Mouse (Mus musculus): Measurements from ENCODE around the gene Olfr1055. TPM values are rescaled to one million over a fixed set of nuclear protein-coding genes. Genes with fewer than 3 reads are reported as not detected.
"Not testable (repeated sequence)": the region's sequence is repeated elsewhere in the genome, so short reads cannot be mapped to it uniquely, and the experiment has no call there.

Gene Olfr1055
- polyA plus RNA-seq (2015; fragmentation: Nextera tagmentation; extraction: Ambion mirVana): not detected in 2 replicates

DNA sequence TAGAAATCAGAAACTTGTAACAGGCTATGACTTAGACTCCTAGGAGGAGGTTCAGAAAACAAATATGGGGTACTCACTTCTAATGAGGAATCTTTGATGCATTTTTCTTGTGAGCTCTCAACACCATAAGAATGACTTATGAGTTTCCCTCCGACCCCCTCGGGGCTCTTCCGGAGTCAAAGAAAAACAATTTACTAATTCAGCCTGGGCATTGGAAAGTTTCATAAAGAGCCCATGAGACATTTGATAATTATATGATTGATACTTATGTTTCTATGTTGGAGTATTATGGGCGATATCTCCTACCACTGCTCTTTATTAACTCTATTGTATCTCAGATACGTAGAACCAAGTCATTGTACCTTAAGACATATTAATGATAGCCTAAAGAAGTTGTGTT lies at the start of gene Olfr1055:
Gene Olfr1055 (minus strand): TSS at position 101 of the 400 bp plus-strand sequence.
- ATAC-seq (ENCODE audit: borderline replicate concordance, extremely low read depth, low FRiP score, low TSS enrichment): no peak
- no peak within 1 kb of the TSS for H3K4me3 ChIP-seq
- WGBS: 82% methylated on average over 5 of the region's 5 CpGs
- no peak within 1 kb of the TSS for H3K4me2 ChIP-seq
- H3K9me3 ChIP-seq: no peaks in the 10 kb centered on the region
- no peak within 1 kb of the TSS for H3K27ac ChIP-seq
- no peaks in the 10 kb centered on the region for H3K4me1 ChIP-seq
- no peaks in the 10 kb centered on the region for H3K27me3 ChIP-seq
- H3K9ac ChIP-seq: no peak within 1 kb of the TSS
- H3K36me3 ChIP-seq: no peaks in the 10 kb centered on the region

DNA sequence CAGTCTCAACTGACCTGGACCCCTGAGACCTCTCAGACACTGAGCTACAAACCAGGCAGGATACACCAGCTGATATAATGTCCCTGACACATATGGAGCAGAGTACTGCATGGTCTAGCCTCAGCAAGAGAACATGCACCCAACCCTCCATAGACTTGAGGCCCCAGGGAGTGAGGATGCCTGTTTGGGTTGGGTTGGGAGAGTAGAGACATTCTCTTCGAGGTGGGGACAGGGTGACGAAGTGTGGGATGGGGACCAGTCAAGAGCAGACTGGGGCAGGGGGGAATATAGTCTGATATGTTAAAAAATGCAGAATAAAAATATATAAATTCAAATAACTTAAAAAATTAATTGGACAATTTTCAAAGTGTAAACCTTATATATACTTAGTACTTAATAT lies 45.0 kb upstream of the Olfr1055 start:
- no peak overlapping the region for H3K27ac ChIP-seq
- no peak overlapping the region for H3K4me3 ChIP-seq
- no peaks in the 10 kb centered on the region for H3K36me3 ChIP-seq
- H3K9me3 ChIP-seq: no peaks in the 10 kb centered on the region
- no peak overlapping the region for H3K9ac ChIP-seq
- WGBS: 75% methylated on average over 2 of the region's 2 CpGs
- no peaks in the 10 kb centered on the region for H3K4me1 ChIP-seq
- H3K27me3 ChIP-seq: no peaks in the 10 kb centered on the region
- no peak overlapping the region for H3K4me2 ChIP-seq
- ATAC-seq (ENCODE audit: borderline replicate concordance, extremely low read depth, low FRiP score, low TSS enrichment): no peak

DNA sequence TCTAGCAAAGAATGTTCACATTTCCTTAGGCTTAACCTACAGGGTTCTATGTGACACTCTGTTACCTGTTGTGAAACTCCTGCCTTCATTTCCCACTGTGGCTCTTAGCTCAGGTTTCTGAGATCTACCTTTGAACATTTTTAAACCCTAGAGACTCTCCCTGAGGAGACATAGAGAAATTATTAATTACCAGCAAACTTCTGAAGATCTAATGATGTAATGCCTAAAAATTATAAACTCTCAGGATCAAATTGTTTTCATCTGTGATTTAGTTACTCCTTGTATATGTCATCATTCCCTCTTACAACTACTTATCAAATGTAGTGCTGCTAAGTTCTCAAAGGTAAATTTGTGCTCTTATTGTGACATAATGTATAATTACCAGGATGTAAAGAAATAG lies 38.4 kb upstream of the Olfr1055 start, which contains the start of gene Olfr1058:
Gene Olfr1058 (minus strand): TSS at position 101 of the 400 bp plus-strand sequence.
- not testable (repeated sequence) for ATAC-seq (ENCODE audit: borderline replicate concordance, extremely low read depth, low FRiP score, low TSS enrichment); H3K4me2 ChIP-seq; H3K9me3 ChIP-seq; H3K4me3 ChIP-seq; H3K27ac ChIP-seq; H3K9ac ChIP-seq; H3K36me3 ChIP-seq; H3K4me1 ChIP-seq; H3K27me3 ChIP-seq

DNA sequence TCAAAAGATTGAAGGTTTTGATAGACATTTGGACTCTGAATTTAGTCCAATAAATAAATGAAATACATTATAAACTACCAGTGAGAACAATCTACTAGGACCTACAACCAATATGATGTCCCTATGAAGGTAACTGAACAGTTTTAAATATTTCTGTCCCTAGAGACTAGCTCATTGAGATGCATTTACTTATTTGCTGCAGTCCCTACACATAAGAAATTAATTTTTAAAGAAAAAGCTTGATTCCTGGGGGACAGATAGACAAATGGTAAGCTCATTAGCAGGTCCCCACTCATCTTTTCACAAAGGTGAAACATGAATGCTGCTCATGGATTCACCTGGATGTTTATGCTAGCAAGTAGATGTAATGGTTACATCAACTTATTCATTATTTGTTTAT lies 28.2 kb upstream of the Olfr1055 start, which contains the start of gene Olfr1057:
Gene Olfr1057 (minus strand): TSS at position 101 of the 400 bp plus-strand sequence.
- H3K27me3 ChIP-seq: no peaks in the 10 kb centered on the region
- H3K4me1 ChIP-seq: no peaks in the 10 kb centered on the region
- H3K36me3 ChIP-seq: no peaks in the 10 kb centered on the region
- no peaks in the 10 kb centered on the region for H3K9me3 ChIP-seq
- H3K9ac ChIP-seq: no peak within 1 kb of the TSS
- H3K4me3 ChIP-seq: no peak within 1 kb of the TSS
- ATAC-seq (ENCODE audit: borderline replicate concordance, extremely low read depth, low FRiP score, low TSS enrichment): no peak
- H3K27ac ChIP-seq: no peak within 1 kb of the TSS
- H3K4me2 ChIP-seq: no peak within 1 kb of the TSS

DNA sequence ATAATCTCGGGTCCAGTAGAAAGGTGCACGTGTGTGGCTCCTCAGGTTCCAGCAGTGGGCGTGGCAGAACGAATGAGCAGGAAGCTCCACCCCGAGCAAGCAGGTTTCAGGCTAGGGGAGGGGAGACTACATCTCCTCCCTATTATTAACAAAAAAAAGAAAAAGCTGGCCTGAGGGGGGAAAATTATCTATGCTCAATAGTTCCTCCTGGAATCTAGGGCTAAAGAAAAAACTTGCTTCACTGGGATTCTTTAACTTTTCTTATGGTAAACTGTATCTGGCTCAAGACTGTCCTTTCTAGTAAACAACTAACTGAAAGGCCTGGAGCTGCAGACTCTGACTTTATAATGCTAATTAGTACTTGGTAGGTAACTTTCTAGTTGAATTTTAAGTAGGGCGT lies 16.3 kb upstream of the Olfr1055 start:
- not testable (repeated sequence) for H3K4me2 ChIP-seq; H3K4me1 ChIP-seq; H3K9me3 ChIP-seq; H3K27me3 ChIP-seq; H3K4me3 ChIP-seq; H3K27ac ChIP-seq; ATAC-seq (ENCODE audit: borderline replicate concordance, extremely low read depth, low FRiP score, low TSS enrichment); H3K9ac ChIP-seq; H3K36me3 ChIP-seq
- WGBS: 50% methylated on average over 1 of the region's 6 CpGs

DNA sequence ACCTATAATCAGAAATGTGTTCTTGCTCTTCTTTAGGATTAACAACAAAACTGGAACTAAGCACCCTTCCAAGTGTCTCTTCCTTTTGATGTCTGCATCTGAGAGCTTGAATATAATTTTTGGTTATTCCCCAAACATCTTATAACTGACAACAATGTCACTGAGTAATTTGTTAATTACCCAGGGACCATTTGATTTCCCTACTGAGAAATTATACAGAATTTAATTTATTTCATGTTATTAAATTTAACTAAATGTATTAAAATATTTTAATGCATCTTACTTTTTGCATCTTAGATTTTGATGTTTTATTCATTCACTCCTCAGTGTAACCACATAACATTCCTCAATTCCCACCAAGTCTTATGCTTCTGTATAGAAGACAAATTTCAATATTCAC lies 12.3 kb upstream of the Olfr1055 start, which contains the start of gene Olfr1056:
Gene Olfr1056 (minus strand): TSS at position 101 of the 400 bp plus-strand sequence.
- no peaks in the 10 kb centered on the region for H3K4me1 ChIP-seq
- ATAC-seq (ENCODE audit: borderline replicate concordance, extremely low read depth, low FRiP score, low TSS enrichment): no peak
- no peak within 1 kb of the TSS for H3K9ac ChIP-seq
- no peaks in the 10 kb centered on the region for H3K36me3 ChIP-seq
- H3K27ac ChIP-seq: no peak within 1 kb of the TSS
- no peak within 1 kb of the TSS for H3K4me2 ChIP-seq
- no peak within 1 kb of the TSS for H3K4me3 ChIP-seq
- H3K27me3 ChIP-seq: no peaks in the 10 kb centered on the region
- H3K9me3 ChIP-seq: no peaks in the 10 kb centered on the region

DNA sequence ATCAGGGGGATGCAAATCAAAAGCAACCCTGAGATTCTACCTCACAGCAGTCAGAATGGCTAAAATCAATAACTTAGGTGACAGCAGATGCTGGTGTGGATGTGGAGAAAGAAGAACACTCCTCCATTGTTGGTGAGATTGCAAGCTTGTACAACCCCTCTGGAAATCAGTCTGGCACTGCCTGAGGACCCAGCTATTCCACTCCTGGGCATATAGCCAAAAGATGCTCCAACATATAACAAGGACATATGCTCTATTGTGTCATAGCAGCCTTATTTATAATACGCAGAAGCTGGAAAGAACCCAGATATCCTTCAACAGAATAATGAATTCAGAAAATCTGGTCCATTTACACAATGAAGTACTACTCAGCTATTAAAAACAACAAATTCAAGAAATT lies 1.7 kb upstream of the Olfr1055 start:
- WGBS: 82% methylated on average over 1 of the region's 1 CpGs
- not testable (repeated sequence) for H3K27ac ChIP-seq; H3K4me3 ChIP-seq; H3K27me3 ChIP-seq; H3K36me3 ChIP-seq; H3K9ac ChIP-seq; H3K9me3 ChIP-seq; ATAC-seq (ENCODE audit: borderline replicate concordance, extremely low read depth, low FRiP score, low TSS enrichment); H3K4me1 ChIP-seq; H3K4me2 ChIP-seq

DNA sequence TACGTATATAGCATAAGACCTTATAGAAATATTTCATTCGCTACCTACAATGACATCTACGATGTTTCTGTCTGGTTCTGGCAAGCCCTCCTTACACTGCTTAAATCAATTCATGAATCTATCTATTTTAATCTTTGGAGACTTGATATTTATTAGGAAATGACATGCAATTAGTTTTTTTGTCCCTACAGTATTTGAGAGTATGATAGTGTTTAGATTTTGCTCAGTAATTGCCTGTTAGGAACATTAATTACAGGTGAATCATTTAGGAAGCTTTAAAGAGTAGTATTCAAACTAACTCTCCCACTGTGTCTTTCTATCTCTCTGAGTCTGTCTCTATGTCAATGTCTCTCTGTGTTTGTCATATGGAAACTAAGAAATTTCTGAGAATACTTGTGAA lies 14.8 kb downstream of the Olfr1055 start, which contains the start of gene Olfr1054:
Gene Olfr1054 (minus strand): TSS at position 101 of the 400 bp plus-strand sequence.
- Histone ChIP-seq H3K4me3 (no peak within 1 kb of the TSS), H3K27me3 (no peaks in the 10 kb centered on the region), H3K36me3 (no peaks in the 10 kb centered on the region), H3K4me2 (no peak within 1 kb of the TSS), H3K9ac (no peak within 1 kb of the TSS), H3K9me3 (no peaks in the 10 kb centered on the region), H3K4me1 (no peaks in the 10 kb centered on the region), H3K27ac (no peak within 1 kb of the TSS)
- ATAC-seq (ENCODE audit: borderline replicate concordance, extremely low read depth, low FRiP score, low TSS enrichment): no peak
- WGBS: 73% methylated on average over 3 of the region's 3 CpGs

DNA sequence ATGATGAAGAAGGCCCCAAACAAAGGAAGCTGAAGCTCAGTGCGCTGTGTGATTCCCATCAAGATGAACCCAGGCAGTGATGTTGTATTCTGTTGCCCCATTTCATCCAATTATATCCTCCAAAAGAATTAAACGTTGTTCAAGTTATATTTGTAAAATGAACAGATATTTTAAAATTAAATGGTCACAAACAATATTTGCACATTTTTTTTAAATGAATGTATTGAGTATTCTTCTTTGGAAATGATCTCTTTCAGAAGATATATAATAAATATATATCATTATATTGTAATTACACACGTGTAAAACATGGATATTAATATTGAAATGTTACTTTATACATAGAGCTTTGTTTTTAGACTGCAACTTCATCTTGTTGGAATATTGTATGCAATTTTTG lies 34.9 kb downstream of the Olfr1055 start, which contains the start of gene Olfr1053:
Gene Olfr1053 (minus strand): TSS at position 101 of the 400 bp plus-strand sequence.
- H3K9ac ChIP-seq: no peak within 1 kb of the TSS
- 60% methylated on average over 3 of the region's 3 CpGs for WGBS
- ATAC-seq (ENCODE audit: borderline replicate concordance, extremely low read depth, low FRiP score, low TSS enrichment): no peak

More for the DNA sequence above, 34.9 kb downstream of the Olfr1055 start, which contains the start of gene Olfr1053:
- H3K4me2 ChIP-seq: no peak within 1 kb of the TSS
- H3K4me3 ChIP-seq: no peak within 1 kb of the TSS
- H3K4me1 ChIP-seq: no peaks in the 10 kb centered on the region
- no peaks in the 10 kb centered on the region for H3K36me3 ChIP-seq
- no peaks in the 10 kb centered on the region for H3K9me3 ChIP-seq
- H3K27ac ChIP-seq: no peak within 1 kb of the TSS
- H3K27me3 ChIP-seq: no peaks in the 10 kb centered on the region

Other genes with a start within 250 kb of the Olfr1055 start
- not detected in 2 replicates for gene Olfr1039, start 214.4 kb downstream of the Olfr1055 start, polyA plus RNA-seq (2015; fragmentation: Nextera tagmentation; extraction: Ambion mirVana)
- not detected in 2 replicates for gene Olfr1040, start 203.6 kb downstream of the Olfr1055 start, polyA plus RNA-seq (2015; fragmentation: Nextera tagmentation; extraction: Ambion mirVana)
- gene Olfr1042, start 188.4 kb downstream of the Olfr1055 start, polyA plus RNA-seq (2015; fragmentation: Nextera tagmentation; extraction: Ambion mirVana): not detected in 2 replicates
- gene Olfr1043, start 182.8 kb downstream of the Olfr1055 start, polyA plus RNA-seq (2015; fragmentation: Nextera tagmentation; extraction: Ambion mirVana): not detected in 2 replicates
- not detected in 2 replicates for gene Olfr1044, start 172.5 kb downstream of the Olfr1055 start, polyA plus RNA-seq (2015; fragmentation: Nextera tagmentation; extraction: Ambion mirVana)
- not detected in 2 replicates for gene Olfr52, start 164.6 kb downstream of the Olfr1055 start, polyA plus RNA-seq (2015; fragmentation: Nextera tagmentation; extraction: Ambion mirVana)
- not detected in 2 replicates for gene Olfr1045, start 147.3 kb downstream of the Olfr1055 start, polyA plus RNA-seq (2015; fragmentation: Nextera tagmentation; extraction: Ambion mirVana)
- not detected in 2 replicates for gene Olfr1046, start 131.0 kb downstream of the Olfr1055 start, polyA plus RNA-seq (2015; fragmentation: Nextera tagmentation; extraction: Ambion mirVana)
- gene Olfr1047, start 118.9 kb downstream of the Olfr1055 start, polyA plus RNA-seq (2015; fragmentation: Nextera tagmentation; extraction: Ambion mirVana): not detected in 2 replicates
- gene Olfr1048, start 110.0 kb downstream of the Olfr1055 start, polyA plus RNA-seq (2015; fragmentation: Nextera tagmentation; extraction: Ambion mirVana): not detected in 2 replicates
- gene Olfr1049, start 92.0 kb downstream of the Olfr1055 start, polyA plus RNA-seq (2015; fragmentation: Nextera tagmentation; extraction: Ambion mirVana): not detected in 2 replicates
- gene Olfr1051, start 71.2 kb downstream of the Olfr1055 start, polyA plus RNA-seq (2015; fragmentation: Nextera tagmentation; extraction: Ambion mirVana): not detected in 2 replicates
- gene Olfr1052, start 57.8 kb downstream of the Olfr1055 start, polyA plus RNA-seq (2015; fragmentation: Nextera tagmentation; extraction: Ambion mirVana): not detected in 2 replicates
- not detected in 2 replicates for gene Olfr1053, start 35.0 kb downstream of the Olfr1055 start, polyA plus RNA-seq (2015; fragmentation: Nextera tagmentation; extraction: Ambion mirVana)
- gene Olfr1054, start 14.9 kb downstream of the Olfr1055 start, polyA plus RNA-seq (2015; fragmentation: Nextera tagmentation; extraction: Ambion mirVana): not detected in 2 replicates
- gene Olfr1056, start 12.2 kb upstream of the Olfr1055 start, polyA plus RNA-seq (2015; fragmentation: Nextera tagmentation; extraction: Ambion mirVana): not detected in 2 replicates
- not detected in 2 replicates for gene Olfr1057, start 28.1 kb upstream of the Olfr1055 start, polyA plus RNA-seq (2015; fragmentation: Nextera tagmentation; extraction: Ambion mirVana)
- not detected in 2 replicates for gene Olfr1058, start 38.3 kb upstream of the Olfr1055 start, polyA plus RNA-seq (2015; fragmentation: Nextera tagmentation; extraction: Ambion mirVana)
- gene Olfr1061, start 63.8 kb upstream of the Olfr1055 start, polyA plus RNA-seq (2015; fragmentation: Nextera tagmentation; extraction: Ambion mirVana): not detected in 2 replicates
- gene Olfr1062, start 76.5 kb upstream of the Olfr1055 start, polyA plus RNA-seq (2015; fragmentation: Nextera tagmentation; extraction: Ambion mirVana): not detected in 2 replicates
- not detected in 2 replicates for gene Olfr1065, start 100.3 kb upstream of the Olfr1055 start, polyA plus RNA-seq (2015; fragmentation: Nextera tagmentation; extraction: Ambion mirVana)
- gene Olfr1066, start 106.0 kb upstream of the Olfr1055 start, polyA plus RNA-seq (2015; fragmentation: Nextera tagmentation; extraction: Ambion mirVana): not detected in 2 replicates
- not detected in 2 replicates for gene Olfr228, start 137.1 kb upstream of the Olfr1055 start, polyA plus RNA-seq (2015; fragmentation: Nextera tagmentation; extraction: Ambion mirVana)
- gene Olfr1076, start 158.2 kb upstream of the Olfr1055 start, polyA plus RNA-seq (2015; fragmentation: Nextera tagmentation; extraction: Ambion mirVana): not detected in 2 replicates
- gene Olfr1079, start 192.2 kb upstream of the Olfr1055 start, polyA plus RNA-seq (2015; fragmentation: Nextera tagmentation; extraction: Ambion mirVana): not detected in 2 replicates
- gene Olfr1080, start 208.0 kb upstream of the Olfr1055 start, polyA plus RNA-seq (2015; fragmentation: Nextera tagmentation; extraction: Ambion mirVana): not detected in 2 replicates
- not detected in 2 replicates for gene Olfr1082, start 248.7 kb upstream of the Olfr1055 start, polyA plus RNA-seq (2015; fragmentation: Nextera tagmentation; extraction: Ambion mirVana)